Mouse (Mus musculus) MEL (cell line): ENCODE measurements around the gene Swt1. TPM values are rescaled to one million over a fixed set of nuclear protein-coding genes. Genes with fewer than 3 reads are reported as not detected.
A peak's percentile ranks its signal among the peaks of the same experiment; 100 is the strongest.

ENCODE experiments used
- DNase-seq: peaks from one replicate; pipeline ENCODE4 v3.0.0; 2011; ENCODE audit warnings: low read depth, low spot score
- H3K27ac ChIP-seq: 2 replicates; pipeline ENCODE4 v1.5.1; 2012; ENCODE audit warnings: low read depth, mild to moderate bottlenecking, control low read depth, low read length, moderate library complexity; ENCODE audit not compliant: control insufficient read depth
- H3K27me3 ChIP-seq, 2 experiments: fragments of 150-350 bp in 1 of 2; sonication (generic) in 1 of 2; 2 replicates each; pipeline ENCODE4 v1.6.1; 2012; ENCODE audit warnings: low read length in 2 of 2, mild to moderate bottlenecking in 2 of 2, improper control_type of control experiment in 1 of 2, moderate library complexity in 1 of 2; ENCODE audit not compliant: insufficient read depth in 2 of 2, control insufficient read depth in 1 of 2
- H3K36me3 ChIP-seq, 2 experiments: 2 replicates each; pipeline ENCODE4 v1.6.1; 2012 to 2014; ENCODE audit warnings: low read length in 2 of 2, improper control_type of control experiment in 1 of 2, inconsistent platforms in 1 of 2, mild to moderate bottlenecking in 1 of 2; ENCODE audit not compliant: insufficient read depth in 2 of 2, control insufficient read depth in 1 of 2
- H3K4me1 ChIP-seq, 2 experiments: fragments of 150-350 bp in 1 of 2; sonication (generic) in 1 of 2; 2 replicates each; pipeline ENCODE4 v1.6.1; 2012; ENCODE audit warnings: low read length in 2 of 2, improper control_type of control experiment in 1 of 2, mild to moderate bottlenecking in 1 of 2; ENCODE audit not compliant: insufficient read depth in 2 of 2, control insufficient read depth in 1 of 2
- H3K4me3 ChIP-seq, 2 experiments: fragments of 150-350 bp in 1 of 2; sonication (generic) in 1 of 2; 2 replicates each; pipeline ENCODE4 v1.5.1; 2012; ENCODE audit warnings: low read depth in 2 of 2, low read length in 2 of 2, mild to moderate bottlenecking in 2 of 2, moderate library complexity in 2 of 2, control low read depth in 1 of 2, improper control_type of control experiment in 1 of 2; ENCODE audit not compliant: control insufficient read depth in 1 of 2, insufficient read depth in 1 of 2
- H3K79me2 ChIP-seq: 2 replicates; pipeline ENCODE4 v1.6.1; 2012; ENCODE audit warnings: mild to moderate bottlenecking, low read length, moderate library complexity; ENCODE audit not compliant: control insufficient read depth, poor library complexity, insufficient read depth
- H3K9ac ChIP-seq: 2 replicates; pipeline ENCODE4 v1.6.1; 2012; ENCODE audit warnings: low read depth, mild to moderate bottlenecking, control low read depth, low read length, moderate library complexity; ENCODE audit not compliant: control insufficient read depth, poor library complexity, severe bottlenecking
- H3K9me3 ChIP-seq: fragments of 150-350 bp; sonication (generic); replicated peaks from 2 replicates; pipeline ENCODE4 v1.6.1; 2012; ENCODE audit warnings: mild to moderate bottlenecking, low read length, improper control_type of control experiment, moderate library complexity; ENCODE audit not compliant: insufficient read depth
- BHLHE40 ChIP-seq: IDR thresholded peaks from 2 replicates; pipeline ENCODE4 v1.6.1; 2012; ENCODE audit warnings: low read depth, mild to moderate bottlenecking, inconsistent platforms, low read length, improper control_type of control experiment, borderline replicate concordance
- CHD2 ChIP-seq: IDR thresholded peaks from 2 replicates; pipeline ENCODE4 v1.6.1; 2011; ENCODE audit warnings: low read length, improper control_type of control experiment
- CTCF ChIP-seq, 3 experiments: IDR thresholded peaks in 2 of 3; conservative IDR thresholded peaks in 1 of 3; 2 replicates each; pipeline ENCODE4 v1.5.1; 2011 to 2012; ENCODE audit warnings: low read length in 3 of 3, low read depth in 2 of 3, mild to moderate bottlenecking in 2 of 3, improper control_type of control experiment in 1 of 3, inconsistent platforms in 1 of 3, mixed read lengths in 1 of 3, moderate library complexity in 1 of 3; ENCODE audit not compliant: control insufficient read depth in 1 of 3, insufficient read depth in 1 of 3, poor library complexity in 1 of 3, severe bottlenecking in 1 of 3
- E2F4 ChIP-seq: IDR thresholded peaks from 2 replicates; pipeline ENCODE4 v1.6.1; 2011; ENCODE audit warnings: low read depth, low read length, improper control_type of control experiment, borderline replicate concordance
- ELF1 ChIP-seq: IDR thresholded peaks from 2 replicates; pipeline ENCODE4 v1.6.1; 2014; ENCODE audit warnings: low read depth, mild to moderate bottlenecking, inconsistent platforms, low read length, improper control_type of control experiment, moderate library complexity
- EP300 ChIP-seq, 2 experiments: IDR thresholded peaks; 2 replicates each; pipeline ENCODE4 v1.6.1; 2011; ENCODE audit warnings: improper control_type of control experiment in 2 of 2, low read length in 2 of 2, low read depth in 1 of 2, mild to moderate bottlenecking in 1 of 2
- ETS1 ChIP-seq: IDR thresholded peaks from 2 replicates; pipeline ENCODE4 v1.6.1; 2012; ENCODE audit warnings: low read depth, mild to moderate bottlenecking, inconsistent platforms, low read length, improper control_type of control experiment, moderate library complexity
- GABPA ChIP-seq: IDR thresholded peaks from 2 replicates; pipeline ENCODE4 v1.6.1; 2012; ENCODE audit warnings: low read depth, mild to moderate bottlenecking, inconsistent platforms, low read length, improper control_type of control experiment, moderate library complexity
- GATA1 ChIP-seq: IDR thresholded peaks from 2 replicates; pipeline ENCODE4 v1.6.1; 2011; ENCODE audit warnings: low read depth, low read length, improper control_type of control experiment
- HCFC1 ChIP-seq: IDR thresholded peaks from 2 replicates; pipeline ENCODE4 v1.6.1; 2012; ENCODE audit warnings: low read depth, mild to moderate bottlenecking, inconsistent platforms, low read length, improper control_type of control experiment, moderate library complexity
- JUND ChIP-seq: IDR thresholded peaks from 2 replicates; pipeline ENCODE4 v1.6.1; 2011; ENCODE audit warnings: low read depth, mild to moderate bottlenecking, improper control_type of control experiment, low read length
- KAT2A ChIP-seq: conservative IDR thresholded peaks from 2 replicates; pipeline ENCODE4 v1.6.1; 2012; ENCODE audit warnings: low read depth, low read length, improper control_type of control experiment, inconsistent platforms
- MAFK ChIP-seq: IDR thresholded peaks from 2 replicates; pipeline ENCODE4 v1.6.1; 2011; ENCODE audit warnings: low read depth, mild to moderate bottlenecking, low read length, improper control_type of control experiment, borderline replicate concordance
- MAX ChIP-seq: IDR thresholded peaks from 2 replicates; pipeline ENCODE4 v1.6.1; 2011; ENCODE audit warnings: low read length, improper control_type of control experiment
- MAZ ChIP-seq: IDR thresholded peaks from 2 replicates; pipeline ENCODE4 v1.6.1; 2012; ENCODE audit warnings: low read depth, mild to moderate bottlenecking, inconsistent platforms, low read length, improper control_type of control experiment
- MEF2A ChIP-seq: IDR thresholded peaks from 2 replicates; pipeline ENCODE4 v1.6.1; 2014; ENCODE audit warnings: low read depth, mild to moderate bottlenecking, inconsistent platforms, low read length, improper control_type of control experiment; ENCODE audit not compliant: poor library complexity, insufficient replicate concordance, severe bottlenecking; ENCODE audit errors: extremely low read depth
- MXI1 ChIP-seq: IDR thresholded peaks from 2 replicates; pipeline ENCODE4 v1.6.1; 2011; ENCODE audit warnings: mild to moderate bottlenecking, low read depth, low read length, improper control_type of control experiment
- MYB ChIP-seq: IDR thresholded peaks from 2 replicates; pipeline ENCODE4 v1.6.1; 2011; ENCODE audit warnings: mild to moderate bottlenecking, low read depth, low read length, improper control_type of control experiment
- MYC ChIP-seq: IDR thresholded peaks from 2 replicates; pipeline ENCODE4 v1.6.1; 2011; ENCODE audit warnings: low read depth, mild to moderate bottlenecking, low read length, improper control_type of control experiment, moderate library complexity
- NELFE ChIP-seq: IDR thresholded peaks from 2 replicates; pipeline ENCODE4 v1.6.1; 2011; ENCODE audit warnings: low read depth, low read length, improper control_type of control experiment
- NRF1 ChIP-seq: IDR thresholded peaks from 2 replicates; pipeline ENCODE4 v1.6.1; 2014; ENCODE audit warnings: low read depth, mild to moderate bottlenecking, inconsistent platforms, low read length, improper control_type of control experiment, moderate library complexity; ENCODE audit not compliant: poor library complexity, insufficient read depth, severe bottlenecking
- POLR2A ChIP-seq, 2 experiments: IDR thresholded peaks; 2 replicates each; pipeline ENCODE4 v1.6.1; 2011 to 2012; ENCODE audit warnings: low read length in 2 of 2, mild to moderate bottlenecking in 2 of 2, control low read depth in 1 of 2, improper control_type of control experiment in 1 of 2, low read depth in 1 of 2, moderate library complexity in 1 of 2; ENCODE audit not compliant: control insufficient read depth in 1 of 2, insufficient read depth in 1 of 2, poor library complexity in 1 of 2
- RAD21 ChIP-seq: IDR thresholded peaks from 2 replicates; pipeline ENCODE4 v1.6.1; 2011; ENCODE audit warnings: mild to moderate bottlenecking, low read depth, low read length, improper control_type of control experiment
- RCOR1 ChIP-seq: IDR thresholded peaks from 2 replicates; pipeline ENCODE4 v1.6.1; 2012; ENCODE audit warnings: low read depth, mild to moderate bottlenecking, inconsistent platforms, low read length, improper control_type of control experiment
- SIN3A ChIP-seq: IDR thresholded peaks from 2 replicates; pipeline ENCODE4 v1.6.1; 2012; ENCODE audit warnings: low read length, improper control_type of control experiment, inconsistent platforms
- SMC3 ChIP-seq: IDR thresholded peaks from 2 replicates; pipeline ENCODE4 v1.6.1; 2011; ENCODE audit warnings: low read depth, low read length, improper control_type of control experiment
- TBP ChIP-seq: IDR thresholded peaks from 2 replicates; pipeline ENCODE4 v1.8.0; 2011; ENCODE audit warnings: low read depth, low read length, improper control_type of control experiment
- TCF12 ChIP-seq: IDR thresholded peaks from 2 replicates; pipeline ENCODE4 v1.6.1; 2014; ENCODE audit warnings: low read depth, mild to moderate bottlenecking, inconsistent platforms, low read length, improper control_type of control experiment, moderate library complexity
- UBTF ChIP-seq: IDR thresholded peaks from 2 replicates; pipeline ENCODE4 v1.6.1; 2012; ENCODE audit warnings: low read depth, mild to moderate bottlenecking, inconsistent platforms, low read length, improper control_type of control experiment, moderate library complexity, borderline replicate concordance; ENCODE audit not compliant: insufficient read depth
- USF1 ChIP-seq: IDR thresholded peaks from 2 replicates; pipeline ENCODE4 v1.6.1; 2014; ENCODE audit warnings: low read depth, mild to moderate bottlenecking, inconsistent platforms, low read length, improper control_type of control experiment, moderate library complexity
- ZC3H11A ChIP-seq: IDR thresholded peaks from 2 replicates; pipeline ENCODE4 v1.6.1; 2012; ENCODE audit warnings: low read depth, mild to moderate bottlenecking, inconsistent platforms, low read length, improper control_type of control experiment
- ZKSCAN1 ChIP-seq: IDR thresholded peaks from 2 replicates; pipeline ENCODE4 v1.6.1; 2012; ENCODE audit warnings: low read depth, mild to moderate bottlenecking, inconsistent platforms, low read length, improper control_type of control experiment, moderate library complexity
- ZMIZ1 ChIP-seq: IDR thresholded peaks from 2 replicates; pipeline ENCODE4 v1.6.1; 2012; ENCODE audit warnings: low read depth, mild to moderate bottlenecking, inconsistent platforms, low read length, improper control_type of control experiment, moderate library complexity
- ZNF384 ChIP-seq: IDR thresholded peaks from 2 replicates; pipeline ENCODE4 v1.6.1; 2012; ENCODE audit warnings: low read depth, mild to moderate bottlenecking, inconsistent platforms, low read length, improper control_type of control experiment
- polyA plus RNA-seq, 2 experiments: library from polyadenylated mRNA; stranded (reverse) in 1 of 2; unstranded in 1 of 2; fragments of >175 nt in 1 of 2; fragments of >200 nt in 1 of 2; gene quantifications; 2 replicates each; pipeline versions ENCODE4 v1.2.1 to v1.2.4; 2012; ENCODE audit warnings: low replicate concordance in 2 of 2, low read depth in 1 of 2; ENCODE audit not compliant: insufficient read length in 2 of 2, insufficient read depth in 1 of 2, missing spikeins in 1 of 2
- total RNA-seq: library from RNA; depleted of rRNA; stranded (reverse); fragments of 300-350 nt; gene quantifications from 2 replicates; pipeline ENCODE4 v1.2.3, GENCODE M21; 2012; rRNA removed

The Swt1 gene
- 13.7 and 14.1 TPM in 2 replicates for total RNA-seq
- polyA plus RNA-seq: 10 to 100 TPM in 1 of 2 experiments, not detected in 1; 13.5 TPM

DNA sequence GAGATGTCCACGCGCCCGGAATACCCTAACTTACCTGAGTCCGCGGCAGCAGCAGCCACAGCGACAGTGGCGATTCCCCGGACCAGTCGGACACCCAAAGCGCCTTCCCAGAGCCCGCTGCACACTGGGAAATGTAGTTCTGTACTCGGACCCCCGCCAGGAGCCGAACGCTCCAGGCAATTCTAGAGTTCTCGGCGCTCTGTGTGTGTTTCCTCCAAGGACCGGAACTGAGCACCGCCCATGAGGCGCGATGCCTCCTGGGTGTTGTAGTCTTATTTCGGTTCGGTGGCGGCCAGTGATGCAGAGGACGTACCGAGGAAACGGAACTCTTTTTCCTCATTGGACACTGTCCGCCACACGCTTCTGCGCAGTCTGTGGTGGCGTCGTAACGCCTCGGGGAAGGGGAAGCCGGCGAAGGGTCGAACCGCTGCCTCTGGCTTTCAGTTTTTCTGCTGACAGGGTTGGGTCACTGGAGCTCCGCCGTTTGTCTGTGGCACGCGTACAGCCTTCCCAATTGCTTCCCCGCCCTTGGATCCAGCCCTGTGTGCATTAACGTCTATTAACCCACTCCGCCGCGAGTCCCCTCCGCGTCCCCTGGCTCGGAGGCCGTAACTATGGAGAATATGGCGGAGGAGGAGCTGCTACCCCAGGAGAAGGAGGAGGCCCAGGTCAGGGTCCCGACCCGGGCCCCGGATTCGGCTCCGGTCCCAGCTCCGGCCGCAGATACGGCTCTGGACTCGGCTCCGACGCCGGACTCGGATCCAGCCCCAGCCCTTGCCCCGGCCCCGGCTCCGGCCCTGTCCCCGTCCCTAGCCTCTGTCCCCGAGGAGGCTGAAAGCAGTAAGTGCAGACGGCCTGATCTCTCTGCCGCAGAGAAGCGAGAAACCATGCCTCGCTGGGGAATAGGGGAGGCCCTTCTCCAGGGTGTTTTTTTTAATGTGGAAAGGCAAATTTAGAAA, at the start of gene Swt1, which contains the start of gene Trmt1l:
Swt1 (minus strand) TSS at position 193 of the 959 bp plus-strand sequence.
Trmt1l (plus strand) TSS at position 280 of the 959 bp plus-strand sequence.
- H3K27me3 ChIP-seq: no peaks in the 10 kb centered on the region
- peak; percentile 99 for DNase-seq
- H3K79me2 ChIP-seq: peaks cover 29% of the 10 kb centered on the region
- TF ChIP-seq NRF1 (peak; percentile 76), MAFK (no peak), ETS1 (peak; percentile 19; the same call in 1 of the 2 replicates), ELF1 (peak; percentile 92), MAX (peak; percentile 67), GABPA (no peak), TBP (peak; percentile 80), E2F4 (no peak), NELFE (peak; percentile 98), GATA1 (no peak), POLR2A (IDR thresholded peaks at IDR 0.05; ENCODE audit: control insufficient read depth in 1 of 2, insufficient read depth in 1 of 2, low read depth in 1 of 2, low read length in 2 of 2, poor library complexity in 1 of 2) (peak; percentile 77 to 98), CHD2 (no peak), CTCF (IDR thresholded peaks at IDR 0.05 in 2 of 3, conservative IDR thresholded peaks at IDR 0.05 in 1 of 3; ENCODE audit: control insufficient read depth in 1 of 3, insufficient read depth in 1 of 3, low read depth in 2 of 3, low read length in 3 of 3, poor library complexity in 1 of 3, severe bottlenecking in 1 of 3) (0 out of 6 replicates have a peak, but pooled peaks of 1 of the 3 experiments have one; percentile 3), EP300 (IDR thresholded peaks at IDR 0.05; ENCODE audit: low read depth in 1 of 2, low read length in 2 of 2) (no peak), JUND (no peak), HCFC1 (peak; percentile 100), MYB (no peak), ZNF384 (no peak; the same call in 1 of the 2 replicates), RAD21 (no peak), MYC (peak; percentile 66; the same call in 1 of the 2 replicates), TCF12 (peak; percentile 66), KAT2A (peak; percentile 95), MXI1 (peak; percentile 65), ZMIZ1 (peak; percentile 54; the same call in 1 of the 2 replicates), ZC3H11A (no peak), UBTF (0 out of 2 replicates have a peak, but pooled peaks have one; percentile 53), RCOR1 (no peak), BHLHE40 (no peak), MAZ (peak; percentile 93), ZKSCAN1 (no peak), USF1 (peak; percentile 46; the same call in 1 of the 2 replicates), MEF2A (no peak), SMC3 (no peak), SIN3A (peak; percentile 86)

More for the DNA sequence above, at the start of gene Swt1, which contains the start of gene Trmt1l:
- H3K9ac ChIP-seq: peak within 1 kb of the TSS; percentile 96
- peak within 1 kb of the TSS; percentile 90 for H3K27ac ChIP-seq
- peak within 1 kb of the TSS; percentile 96 to 99 for H3K4me3 ChIP-seq
- no peaks in the 10 kb centered on the region for H3K9me3 ChIP-seq
- H3K4me1 ChIP-seq: peaks cover 5 to 12% of the 10 kb centered on the region in 2 experiments
- H3K36me3 ChIP-seq: peaks cover 0 to 11% of the 10 kb centered on the region in 2 experiments; a peak in 2 of 4 replicates
